Mouse (Mus musculus) urinary bladder, postnatal 36 days (tissue): Measurements from ENCODE around the gene Gm21818.
"Not testable (repeated sequence)": the region's sequence is repeated elsewhere in the genome, so short reads cannot be mapped to it uniquely, and the experiment has no call there.

Experiments used
- DNase-seq, 2 experiments: peaks; one replicate each; pipeline ENCODE4 v3.0.0; 2022; ENCODE audit warnings: low spot score in 2 of 2, mixed read lengths in 1 of 2

Gene Gm21818

DNA sequence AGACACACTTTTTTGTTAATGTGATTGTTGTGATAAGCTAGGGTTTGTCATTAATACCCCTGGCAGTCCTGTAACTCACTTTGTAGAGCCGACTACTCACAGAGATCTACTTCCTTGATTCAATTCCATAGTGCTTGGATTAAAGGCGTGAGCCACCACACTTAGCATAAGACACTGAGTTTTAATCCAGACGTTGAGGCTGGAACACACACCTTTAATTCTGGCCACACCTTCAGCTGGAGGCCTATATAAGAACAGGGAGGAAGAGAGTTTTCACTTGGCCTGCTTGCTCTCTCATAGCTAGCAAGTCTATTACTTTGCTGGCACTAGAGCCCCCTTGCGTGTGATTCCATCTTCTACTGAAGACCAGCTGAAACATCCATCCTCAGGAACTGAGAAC is at the start of gene Gm21818:
TSS of gene Gm21818 (plus strand) at position 301 of the 400 bp plus-strand sequence.
- DNase-seq = not testable (repeated sequence)

DNA sequence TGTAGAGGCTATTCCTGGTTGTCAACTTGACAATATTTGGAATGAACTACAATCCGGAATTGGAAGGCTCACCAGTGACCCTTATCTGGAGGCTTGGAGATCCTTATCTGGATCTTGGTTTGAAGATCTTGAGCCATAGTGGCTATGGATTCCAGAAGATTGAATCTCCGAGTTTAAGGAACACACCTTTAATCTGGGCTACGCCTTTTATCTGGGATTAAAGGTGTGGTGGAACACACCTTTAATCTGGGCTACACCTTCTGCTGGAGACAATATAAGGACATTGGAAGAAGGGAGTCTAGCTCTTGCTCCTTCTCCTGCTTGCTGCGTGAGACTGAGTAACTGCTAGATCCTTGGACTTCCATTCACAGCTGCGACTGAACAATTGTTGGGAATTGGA is 32.3 kb upstream of the Gm21818 start, which contains the start of gene Gm20767:
TSS of gene Gm20767 (plus strand) at position 301 of the 400 bp plus-strand sequence.
- DNase-seq = not testable (repeated sequence)

DNA sequence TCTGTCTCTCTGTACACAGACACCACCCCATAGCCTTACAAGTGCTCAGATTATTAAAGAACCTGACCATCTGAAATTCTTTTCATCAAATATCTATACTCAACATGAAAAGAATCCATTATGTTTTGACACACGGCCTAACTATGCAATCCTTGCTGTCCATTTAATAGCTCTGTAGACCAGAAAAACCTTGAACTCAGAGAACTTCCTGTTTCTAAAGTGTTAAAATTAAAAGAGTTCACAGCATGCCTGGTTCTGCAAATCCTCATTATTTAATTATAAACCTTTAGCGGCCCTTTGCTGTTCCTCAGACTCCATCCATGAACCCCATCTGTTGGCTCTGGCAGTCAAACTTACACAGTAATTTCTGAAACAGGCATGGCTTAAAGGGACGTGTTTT is 29.9 kb upstream of the Gm21818 start:
- not testable (repeated sequence) for DNase-seq

DNA sequence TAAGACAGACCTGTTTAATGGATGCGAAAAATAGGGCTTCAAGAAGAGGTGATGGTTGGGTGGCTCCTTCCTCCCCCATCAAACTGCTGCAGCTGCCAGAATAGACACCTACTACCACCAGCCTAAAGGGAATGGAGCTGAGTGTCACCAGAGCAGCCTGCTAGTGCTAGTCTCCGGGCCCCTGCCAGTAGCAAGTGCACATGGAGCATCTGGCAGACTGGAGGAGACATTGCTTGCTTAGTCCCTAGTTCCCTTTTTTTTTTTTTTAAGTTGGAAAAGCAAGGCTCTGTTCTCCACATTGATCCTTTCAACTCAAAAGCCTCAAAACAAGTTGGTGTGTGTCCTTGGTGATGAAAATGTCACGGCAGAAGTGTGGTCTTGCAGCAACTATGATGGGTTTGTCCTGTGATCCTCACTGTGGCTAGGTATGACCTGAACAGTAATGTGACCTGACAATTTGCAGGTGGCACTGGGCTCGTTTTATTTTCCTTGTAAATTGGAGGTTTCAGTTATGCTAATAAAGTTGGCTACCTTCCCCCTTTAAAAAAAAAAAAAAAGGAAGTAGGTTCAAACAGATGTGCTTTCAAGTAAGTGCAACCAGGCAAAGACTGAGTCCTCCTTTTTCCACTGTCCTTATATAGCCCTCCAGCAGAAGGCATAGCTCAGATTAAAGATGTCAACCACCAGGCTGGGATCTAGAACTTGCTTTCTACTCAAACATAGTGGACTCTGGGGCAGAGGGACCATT is 22.4 kb upstream of the Gm21818 start:
- not testable (repeated sequence) for DNase-seq

DNA sequence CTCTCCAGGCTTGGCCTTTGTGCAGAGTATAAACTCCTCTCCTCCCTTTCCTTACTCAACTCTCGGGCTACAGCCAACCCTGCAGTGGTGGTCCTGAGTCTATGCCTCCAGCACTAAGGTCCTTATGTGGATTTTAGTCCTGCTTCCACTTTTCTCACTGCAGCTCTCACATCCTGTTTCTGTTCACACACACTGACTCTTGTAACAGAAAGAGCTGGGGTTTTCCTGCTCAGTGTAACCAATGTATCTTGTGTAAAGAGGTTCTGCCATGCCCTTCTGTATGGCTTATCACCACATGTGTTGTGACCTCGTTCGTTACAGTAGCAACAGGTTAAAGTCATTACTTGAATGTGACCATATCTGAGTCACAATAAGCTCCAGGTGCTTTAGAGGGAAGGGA is 21.6 kb upstream of the Gm21818 start:
- DNase-seq = not testable (repeated sequence)

DNA sequence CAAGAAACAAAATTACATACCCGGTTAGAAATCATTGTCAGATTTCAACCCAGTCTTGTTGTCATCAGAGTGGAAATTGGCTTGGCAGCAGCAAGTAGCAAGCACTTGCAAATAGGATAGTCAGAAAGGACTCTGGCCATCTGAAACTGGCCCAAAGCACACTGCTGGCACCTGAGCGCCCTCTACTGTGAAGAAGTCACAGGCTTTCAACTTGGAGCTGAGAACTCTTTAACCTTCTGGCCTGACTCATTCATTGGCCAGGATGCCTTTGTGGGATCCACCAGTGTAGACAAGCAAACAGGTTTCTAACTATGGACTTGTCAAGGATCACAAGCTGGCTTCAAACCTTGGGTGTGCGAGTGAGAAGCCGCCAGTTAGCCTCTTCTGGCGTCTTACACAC is 3.9 kb upstream of the Gm21818 start:
- not testable (repeated sequence) for DNase-seq

DNA sequence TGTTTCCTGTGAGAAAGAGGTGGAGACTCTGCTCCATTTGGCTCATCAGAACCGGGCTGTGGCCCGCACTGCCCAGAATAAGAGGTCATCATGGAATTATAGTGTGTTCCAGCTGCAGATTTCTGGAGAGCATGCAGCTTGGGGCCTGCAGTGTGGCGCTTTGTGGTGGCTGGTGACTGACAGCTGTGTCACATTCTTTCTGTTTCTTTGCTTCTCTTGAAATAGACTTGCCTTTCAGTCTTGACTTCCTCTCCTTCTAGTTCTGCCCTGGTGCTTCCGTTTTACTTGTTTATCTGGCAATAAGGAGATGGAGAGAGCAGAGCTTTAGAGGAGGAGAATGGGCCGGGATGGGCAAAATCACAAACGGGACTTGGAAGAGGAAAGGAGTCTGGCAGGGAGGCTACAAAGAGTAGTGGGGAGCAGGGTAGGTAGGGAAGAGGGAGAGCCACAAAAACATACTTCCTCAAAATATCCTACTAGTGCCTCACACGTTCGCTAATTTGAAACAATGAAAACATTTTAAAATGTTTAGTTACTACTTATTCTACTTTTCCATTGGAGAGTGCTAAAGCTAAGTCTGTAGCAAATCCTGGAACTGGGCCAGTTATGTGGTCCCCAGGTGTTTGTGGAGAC is 24.1 kb downstream of the Gm21818 start:
- not testable (repeated sequence) for DNase-seq

DNA sequence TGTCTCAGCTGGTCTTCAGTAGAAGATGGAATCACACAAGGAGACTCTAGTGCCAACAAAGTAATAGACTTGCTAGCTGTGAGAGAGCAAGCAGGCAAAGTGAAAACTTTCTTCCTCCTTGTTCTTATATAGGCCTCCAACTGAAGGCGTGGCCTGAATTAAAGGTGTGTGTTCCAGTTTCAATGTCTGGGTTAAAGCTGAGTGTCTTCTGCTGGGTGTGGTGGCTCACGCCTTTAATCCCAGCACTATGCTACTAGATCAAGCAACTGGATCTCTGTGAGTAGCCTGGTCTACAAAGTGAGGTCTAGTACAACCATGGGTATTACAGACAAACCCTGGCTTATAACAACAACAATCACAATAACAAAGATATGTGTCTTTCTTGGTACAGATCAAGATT is 43.6 kb downstream of the Gm21818 start, which contains the start of gene Gm21762:
TSS of gene Gm21762 (minus strand) at position 101 of the 400 bp plus-strand sequence.
- DNase-seq = not testable (repeated sequence)

DNA sequence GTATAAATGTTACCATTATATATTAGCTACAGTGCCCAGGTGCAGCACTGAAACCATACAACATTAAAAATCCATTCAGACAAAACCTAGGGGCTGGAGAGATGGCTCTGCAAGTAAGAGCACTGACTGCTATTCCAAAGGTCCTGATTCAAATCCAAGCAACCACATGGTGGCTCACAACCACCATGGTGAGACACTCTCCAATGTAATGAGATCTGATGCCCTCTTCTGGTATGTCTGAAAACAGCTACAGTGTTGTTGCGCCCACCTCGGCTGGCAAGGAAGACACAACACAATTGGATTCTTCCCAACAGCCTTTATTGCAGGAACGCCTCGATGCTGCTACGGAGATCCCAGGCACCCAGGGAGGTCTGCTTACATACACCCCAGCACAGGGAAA is 48.7 kb downstream of the Gm21818 start:
- DNase-seq = not testable (repeated sequence)

DNA sequence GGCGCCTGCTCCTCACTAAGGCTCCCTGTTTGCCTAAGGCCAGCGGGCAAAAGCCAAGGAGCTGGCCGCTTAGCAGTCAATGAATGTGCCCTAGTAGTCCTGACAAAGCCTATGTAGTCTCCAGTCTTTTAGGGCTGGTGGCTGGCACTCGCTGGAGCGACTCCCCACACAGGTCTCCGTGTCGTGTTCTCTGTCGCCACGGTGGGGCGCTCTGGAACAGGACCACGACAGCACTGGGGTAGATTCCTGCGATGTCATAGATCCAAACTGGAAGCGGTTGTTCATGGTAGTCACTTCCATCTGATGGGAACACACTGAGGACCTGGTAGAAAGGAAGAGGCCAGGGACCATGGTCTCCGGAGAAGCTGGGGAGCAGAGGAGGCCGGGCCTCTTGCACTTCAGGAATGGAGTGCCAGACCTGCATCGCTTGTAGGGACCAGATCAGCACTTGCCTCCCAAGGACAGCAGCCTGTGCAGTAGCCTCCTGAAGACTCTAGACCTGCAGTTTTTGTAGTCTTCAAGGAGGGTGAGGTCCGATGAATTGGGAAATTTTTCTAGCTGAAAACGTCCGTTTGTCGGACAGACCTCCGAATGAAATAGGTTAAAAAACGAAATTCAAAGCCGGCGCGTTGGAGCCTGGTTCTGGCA is 50.9 kb downstream of the Gm21818 start:
- not testable (repeated sequence) for DNase-seq
